Mouse (Mus musculus): ENCODE results near the gene Shank2. TPM values are rescaled to one million over a fixed set of nuclear protein-coding genes. Genes with fewer than 3 reads are reported as not detected.

The Shank2 gene
- polyA plus RNA-seq, 1 experiment from 2014 or later: 0.49 TPM

- Histone ChIP-seq H3K4me3 (ENCODE audit: control insufficient read depth in 1 of 2, insufficient read depth in 1 of 2, low read depth in 1 of 2, low read length in 2 of 2) (no peak overlapping the region), H3K9ac (ENCODE audit: low read length) (no peak overlapping the region), H3K4me2 (ENCODE audit: low read length) (no peak overlapping the region), H3K27me3 (ENCODE audit: control insufficient read depth, insufficient read depth, low read length) (peaks cover 4% of the 10 kb centered on the region; the same call in 1 of the 2 replicates), H3K36me3 (ENCODE audit: control insufficient read depth, insufficient read depth, low read length) (no peaks in the 10 kb centered on the region), H3K4me1 (ENCODE audit: control insufficient read depth in 2 of 2, insufficient read depth in 2 of 2, low read length in 2 of 2) (peaks cover 3 to 8% of the 10 kb centered on the region in 2 experiments; a peak in 2 of 4 replicates), H3K27ac (replicated peaks in 1 of 2; ENCODE audit: control insufficient read depth in 1 of 2, insufficient read depth in 1 of 2, low read depth in 2 of 2, low read length in 2 of 2) (no peak overlapping the region), H3K9me3 (ENCODE audit: control insufficient read depth, low read length) (no peaks in the 10 kb centered on the region)
- no peak for ATAC-seq (ENCODE audit: insufficient number of reproducible peaks, insufficient read depth, low FRiP score, low read depth)
- 69% methylated on average over 12 of the region's 12 CpGs for WGBS
These were observed 237.3 kb downstream of the Shank2 start for GRCm38 (mm10) chr7:144238992-144239391.

- peaks cover 3 to 8% of the 10 kb centered on the region in 2 experiments; a peak in 2 of 4 replicates for H3K4me1 ChIP-seq (ENCODE audit: control insufficient read depth in 2 of 2, insufficient read depth in 2 of 2, low read length in 2 of 2)
- H3K9ac ChIP-seq (ENCODE audit: low read length): no peak overlapping the region
- 28% methylated on average over 6 of the region's 6 CpGs for WGBS
- no peak overlapping the region for H3K4me2 ChIP-seq (ENCODE audit: low read length)
- no peaks in the 10 kb centered on the region for H3K36me3 ChIP-seq (ENCODE audit: control insufficient read depth, insufficient read depth, low read length)
- no peak for ATAC-seq (ENCODE audit: insufficient number of reproducible peaks, insufficient read depth, low FRiP score, low read depth)
- H3K27ac ChIP-seq (replicated peaks in 1 of 2; ENCODE audit: control insufficient read depth in 1 of 2, insufficient read depth in 1 of 2, low read depth in 2 of 2, low read length in 2 of 2): no peak overlapping the region
- no peak overlapping the region for H3K4me3 ChIP-seq (ENCODE audit: control insufficient read depth in 1 of 2, insufficient read depth in 1 of 2, low read depth in 1 of 2, low read length in 2 of 2)
- no peaks in the 10 kb centered on the region for H3K9me3 ChIP-seq (ENCODE audit: control insufficient read depth, low read length)
- peaks cover 4% of the 10 kb centered on the region; the same call in 1 of the 2 replicates for H3K27me3 ChIP-seq (ENCODE audit: control insufficient read depth, insufficient read depth, low read length)
These were observed 238.0 kb downstream of the Shank2 start for GRCm38 (mm10) chr7:144239571-144240370.

GRCm38 (mm10) chr7:144240736-144241343 lies 239.1 kb downstream of the Shank2 start:
- H3K27ac ChIP-seq (replicated peaks in 1 of 2; ENCODE audit: control insufficient read depth in 1 of 2, insufficient read depth in 1 of 2, low read depth in 2 of 2, low read length in 2 of 2): no peak overlapping the region
- H3K4me3 ChIP-seq (ENCODE audit: control insufficient read depth in 1 of 2, insufficient read depth in 1 of 2, low read depth in 1 of 2, low read length in 2 of 2): no peak overlapping the region
- H3K36me3 ChIP-seq (ENCODE audit: control insufficient read depth, insufficient read depth, low read length): no peaks in the 10 kb centered on the region
- 70% methylated on average over 4 of the region's 4 CpGs for WGBS
- H3K4me2 ChIP-seq (ENCODE audit: low read length): no peak overlapping the region
- no peak for ATAC-seq (ENCODE audit: insufficient number of reproducible peaks, insufficient read depth, low FRiP score, low read depth)
- no peak overlapping the region for H3K9ac ChIP-seq (ENCODE audit: low read length)
- peaks cover 4% of the 10 kb centered on the region; the same call in 1 of the 2 replicates for H3K27me3 ChIP-seq (ENCODE audit: control insufficient read depth, insufficient read depth, low read length)
- peaks cover 3 to 8% of the 10 kb centered on the region in 2 experiments; a peak in 2 of 4 replicates for H3K4me1 ChIP-seq (ENCODE audit: control insufficient read depth in 2 of 2, insufficient read depth in 2 of 2, low read length in 2 of 2)
- no peaks in the 10 kb centered on the region for H3K9me3 ChIP-seq (ENCODE audit: control insufficient read depth, low read length)

GRCm38 (mm10) chr7:144244203-144244602 lies 242.5 kb downstream of the Shank2 start:
- Histone ChIP-seq H3K9me3 (ENCODE audit: control insufficient read depth, low read length) (no peaks in the 10 kb centered on the region), H3K4me2 (ENCODE audit: low read length) (no peak overlapping the region), H3K4me3 (ENCODE audit: control insufficient read depth in 1 of 2, insufficient read depth in 1 of 2, low read depth in 1 of 2, low read length in 2 of 2) (no peak overlapping the region), H3K36me3 (ENCODE audit: control insufficient read depth, insufficient read depth, low read length) (no peaks in the 10 kb centered on the region), H3K4me1 (ENCODE audit: control insufficient read depth in 2 of 2, insufficient read depth in 2 of 2, low read length in 2 of 2) (peaks cover 0 to 3% of the 10 kb centered on the region in 2 experiments; a peak in 1 of 4 replicates), H3K27me3 (ENCODE audit: control insufficient read depth, insufficient read depth, low read length) (peaks cover under 1% of the 10 kb centered on the region; the same call in 1 of the 2 replicates), H3K9ac (ENCODE audit: low read length) (no peak overlapping the region), H3K27ac (replicated peaks in 1 of 2; ENCODE audit: control insufficient read depth in 1 of 2, insufficient read depth in 1 of 2, low read depth in 2 of 2, low read length in 2 of 2) (no peak overlapping the region)
- 69% methylated on average over 6 of the region's 6 CpGs for WGBS
- ATAC-seq (ENCODE audit: insufficient number of reproducible peaks, insufficient read depth, low FRiP score, low read depth): no peak

GRCm38 (mm10) chr7:144246271-144246670 lies 244.5 kb downstream of the Shank2 start:
- Histone ChIP-seq H3K9me3 (ENCODE audit: control insufficient read depth, low read length) (no peaks in the 10 kb centered on the region), H3K36me3 (ENCODE audit: control insufficient read depth, insufficient read depth, low read length) (no peaks in the 10 kb centered on the region), H3K4me3 (ENCODE audit: control insufficient read depth in 1 of 2, insufficient read depth in 1 of 2, low read depth in 1 of 2, low read length in 2 of 2) (no peak overlapping the region), H3K27me3 (ENCODE audit: control insufficient read depth, insufficient read depth, low read length) (no peaks in the 10 kb centered on the region), H3K4me2 (ENCODE audit: low read length) (no peak overlapping the region), H3K27ac (replicated peaks in 1 of 2; ENCODE audit: control insufficient read depth in 1 of 2, insufficient read depth in 1 of 2, low read depth in 2 of 2, low read length in 2 of 2) (no peak overlapping the region), H3K4me1 (ENCODE audit: control insufficient read depth in 2 of 2, insufficient read depth in 2 of 2, low read length in 2 of 2) (no peaks in the 10 kb centered on the region), H3K9ac (ENCODE audit: low read length) (no peak overlapping the region)
- 81% methylated on average over 3 of the region's 3 CpGs for WGBS
- ATAC-seq (ENCODE audit: insufficient number of reproducible peaks, insufficient read depth, low FRiP score, low read depth): no peak

- no peak overlapping the region for H3K27ac ChIP-seq (replicated peaks in 1 of 2; ENCODE audit: control insufficient read depth in 1 of 2, insufficient read depth in 1 of 2, low read depth in 2 of 2, low read length in 2 of 2)
- no peaks in the 10 kb centered on the region for H3K9me3 ChIP-seq (ENCODE audit: control insufficient read depth, low read length)
- H3K4me1 ChIP-seq (ENCODE audit: control insufficient read depth in 2 of 2, insufficient read depth in 2 of 2, low read length in 2 of 2): no peaks in the 10 kb centered on the region
- no peak for ATAC-seq (ENCODE audit: insufficient number of reproducible peaks, insufficient read depth, low FRiP score, low read depth)
- WGBS: 47% methylated on average over 2 of the region's 2 CpGs
- no peak overlapping the region for H3K9ac ChIP-seq (ENCODE audit: low read length)
- H3K27me3 ChIP-seq (ENCODE audit: control insufficient read depth, insufficient read depth, low read length): no peaks in the 10 kb centered on the region
- no peaks in the 10 kb centered on the region for H3K36me3 ChIP-seq (ENCODE audit: control insufficient read depth, insufficient read depth, low read length)
- H3K4me2 ChIP-seq (ENCODE audit: low read length): no peak overlapping the region
- H3K4me3 ChIP-seq (ENCODE audit: control insufficient read depth in 1 of 2, insufficient read depth in 1 of 2, low read depth in 1 of 2, low read length in 2 of 2): no peak overlapping the region
These were observed 247.1 kb downstream of the Shank2 start for GRCm38 (mm10) chr7:144248686-144249422.

- Histone ChIP-seq H3K4me3 (ENCODE audit: control insufficient read depth in 1 of 2, insufficient read depth in 1 of 2, low read depth in 1 of 2, low read length in 2 of 2) (no peak overlapping the region), H3K9ac (ENCODE audit: low read length) (no peak overlapping the region), H3K27ac (replicated peaks in 1 of 2; ENCODE audit: control insufficient read depth in 1 of 2, insufficient read depth in 1 of 2, low read depth in 2 of 2, low read length in 2 of 2) (no peak overlapping the region), H3K27me3 (ENCODE audit: control insufficient read depth, insufficient read depth, low read length) (no peaks in the 10 kb centered on the region), H3K4me2 (ENCODE audit: low read length) (no peak overlapping the region), H3K4me1 (ENCODE audit: control insufficient read depth in 2 of 2, insufficient read depth in 2 of 2, low read length in 2 of 2) (no peaks in the 10 kb centered on the region), H3K36me3 (ENCODE audit: control insufficient read depth, insufficient read depth, low read length) (no peaks in the 10 kb centered on the region), H3K9me3 (ENCODE audit: control insufficient read depth, low read length) (no peaks in the 10 kb centered on the region)
- ATAC-seq (ENCODE audit: insufficient number of reproducible peaks, insufficient read depth, low FRiP score, low read depth): no peak
- 62% methylated on average over 4 of the region's 4 CpGs for WGBS
These were observed 249.1 kb downstream of the Shank2 start for GRCm38 (mm10) chr7:144250791-144251190.

All from heart, embryonic 14.5 days (tissue).